Mouse (Mus musculus): ENCODE measurements around the gene Pdzrn3.
A peak's percentile ranks its signal among the peaks of the same experiment; 100 is the strongest.

Pdzrn3 gene

GRCm38 (mm10) chr6:101251916-101252603 lies 125.6 kb downstream of the Pdzrn3 start:
- DNase-seq (ENCODE audit: low read depth), result no peak

GRCm38 (mm10) chr6:101251160-101251559 lies 126.5 kb downstream of the Pdzrn3 start:
- DNase-seq (ENCODE audit: low read depth), result no peak

GRCm38 (mm10) chr6:101246137-101246536 lies 131.6 kb downstream of the Pdzrn3 start:
- no peak for DNase-seq (ENCODE audit: low read depth)

GRCm38 (mm10) chr6:101244355-101244754 lies 133.3 kb downstream of the Pdzrn3 start:
- DNase-seq (ENCODE audit: low read depth), result no peak

- DNase-seq (ENCODE audit: low read depth), result no peak
Measured at GRCm38 (mm10) chr6:101243189-101243815, 134.4 kb downstream of the Pdzrn3 start.

- no peak for DNase-seq (ENCODE audit: low read depth)
Measured at GRCm38 (mm10) chr6:101236641-101237246, 141.0 kb downstream of the Pdzrn3 start.

GRCm38 (mm10) chr6:101236230-101236629 lies 141.5 kb downstream of the Pdzrn3 start:
- no peak for DNase-seq (ENCODE audit: low read depth)

GRCm38 (mm10) chr6:101234349-101234748 lies 143.3 kb downstream of the Pdzrn3 start:
- no peak for DNase-seq (ENCODE audit: low read depth)

- no peak for DNase-seq (ENCODE audit: low read depth)
Measured at GRCm38 (mm10) chr6:101233680-101234079, 144.0 kb downstream of the Pdzrn3 start.

GRCm38 (mm10) chr6:101227294-101227855 lies 150.3 kb downstream of the Pdzrn3 start:
- DNase-seq (ENCODE audit: low read depth), result no peak

GRCm38 (mm10) chr6:101220307-101220706 lies 157.4 kb downstream of the Pdzrn3 start:
- no peak for DNase-seq (ENCODE audit: low read depth)

GRCm38 (mm10) chr6:101219004-101219403 lies 158.7 kb downstream of the Pdzrn3 start:
- no peak for DNase-seq (ENCODE audit: low read depth)

- DNase-seq (ENCODE audit: low read depth), result no peak
Measured at GRCm38 (mm10) chr6:101218197-101218596, 159.5 kb downstream of the Pdzrn3 start.

GRCm38 (mm10) chr6:101217756-101218155 lies 159.9 kb downstream of the Pdzrn3 start:
- DNase-seq (ENCODE audit: low read depth), result no peak

GRCm38 (mm10) chr6:101215436-101215791 lies 162.3 kb downstream of the Pdzrn3 start:
- no peak for DNase-seq (ENCODE audit: low read depth)

GRCm38 (mm10) chr6:101214734-101215435 lies 162.8 kb downstream of the Pdzrn3 start:
- DNase-seq (ENCODE audit: low read depth), result no peak

GRCm38 (mm10) chr6:101213066-101213465 lies 164.6 kb downstream of the Pdzrn3 start:
- no peak for DNase-seq (ENCODE audit: low read depth)

- no peak for DNase-seq (ENCODE audit: low read depth)
Measured at GRCm38 (mm10) chr6:101212086-101212485, 165.6 kb downstream of the Pdzrn3 start.

- DNase-seq (ENCODE audit: low read depth), result no peak
Measured at GRCm38 (mm10) chr6:101211361-101211841, 166.3 kb downstream of the Pdzrn3 start.

- DNase-seq (ENCODE audit: low read depth), result no peak
Measured at GRCm38 (mm10) chr6:101198943-101199298, 178.8 kb downstream of the Pdzrn3 start.

- DNase-seq (ENCODE audit: low read depth), result no peak
Measured at GRCm38 (mm10) chr6:101198284-101198942, 179.3 kb downstream of the Pdzrn3 start.

GRCm38 (mm10) chr6:101197642-101198041 lies 180.1 kb downstream of the Pdzrn3 start:
- DNase-seq (ENCODE audit: low read depth), result peak; percentile 38
